Mouse (Mus musculus) ES-E14 (cell line): ENCODE data around the gene H3f3b.
A peak's percentile ranks its signal among the peaks of the same experiment; 100 is the strongest.

Source experiments
- CHD2 ChIP-seq: IDR thresholded peaks from 2 replicates; pipeline ENCODE4 v1.6.1; 2014; ENCODE audit warnings: mild to moderate bottlenecking, low read depth, low read length, inconsistent platforms
- MAFK ChIP-seq: IDR thresholded peaks from 2 replicates; pipeline ENCODE4 v1.6.1; 2014; ENCODE audit warnings: mild to moderate bottlenecking, low read depth, low read length, inconsistent platforms; ENCODE audit not compliant: insufficient read depth
- ZNF384 ChIP-seq: IDR thresholded peaks from 2 replicates; pipeline ENCODE4 v1.6.1; 2012; ENCODE audit warnings: low read depth, low read length, inconsistent platforms

DNA sequence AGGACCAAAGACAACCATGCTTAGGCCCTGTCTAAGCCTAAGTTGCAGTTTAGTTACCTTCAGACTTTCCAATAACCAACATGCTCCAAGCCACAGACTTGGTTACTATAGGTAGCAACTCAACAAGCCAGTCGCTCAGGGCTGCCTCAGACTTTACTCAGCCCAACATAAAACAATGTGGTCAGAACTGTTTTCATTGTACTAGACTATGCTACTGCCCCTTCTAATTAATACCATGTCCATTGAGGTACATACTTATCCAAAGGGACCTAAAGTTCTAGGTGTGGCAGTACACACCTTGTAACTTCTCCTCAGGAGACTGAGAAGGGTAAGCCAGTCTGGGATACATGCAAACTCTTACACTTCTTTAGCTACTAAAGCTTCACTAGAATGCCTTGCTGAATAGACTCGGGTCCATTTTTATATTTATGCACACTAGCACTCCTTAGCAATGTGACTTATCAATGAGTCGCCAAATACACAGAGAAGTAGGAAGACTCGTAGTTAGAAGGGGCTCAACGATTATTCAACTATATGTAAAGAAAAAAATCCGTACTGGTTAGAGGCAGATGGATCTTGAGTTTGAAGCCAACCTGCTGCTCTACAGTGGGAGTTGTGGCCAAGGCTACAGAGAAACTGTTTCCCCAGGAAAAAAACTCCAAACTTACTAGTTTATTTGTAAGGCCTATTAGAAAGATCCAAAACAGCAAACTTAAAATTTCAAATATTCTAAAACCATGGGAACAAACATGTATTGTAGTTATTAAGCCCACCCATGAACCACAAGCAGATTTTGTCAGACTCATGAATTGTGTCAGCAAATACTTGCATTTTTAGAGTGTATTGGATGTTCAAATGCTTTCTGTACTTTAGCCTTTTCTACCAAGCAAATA lies 6.2 kb downstream of the H3f3b start:
- TF ChIP-seq CHD2, result 0 out of 2 replicates have a peak, but pooled peaks have one; percentile 0
- TF ChIP-seq MAFK, result no peak
- TF ChIP-seq ZNF384, result no peak
